Mouse (Mus musculus): ENCODE measurements around the gene Tenm2. TPM values are rescaled to one million over a fixed set of nuclear protein-coding genes. Genes with fewer than 3 reads are reported as not detected.

Gene Tenm2
- polyA plus RNA-seq, 1 experiment from 2014 or later = 0.23 TPM

- Histone ChIP-seq H3K36me3 (no peaks in the 10 kb centered on the region), H3K27me3 (replicated peaks) (peaks cover 38% of the 10 kb centered on the region), H3K4me3 (no peak overlapping the region), H3K27ac (no peak overlapping the region), H3K4me1 (peaks cover 4% of the 10 kb centered on the region; the same call in 1 of the 2 replicates), H3K4me2 (no peak overlapping the region), H3K9ac (no peak overlapping the region), H3K9me3 (replicated peaks) (no peaks in the 10 kb centered on the region)
- ATAC-seq = no peak
- 47% methylated on average over 7 of the region's 7 CpGs for WGBS (ENCODE audit: insufficient replicate concordance)
These were observed 1262.6 kb downstream of the Tenm2 start for GRCm38 (mm10) chr11:35973135-35973534.

DNA sequence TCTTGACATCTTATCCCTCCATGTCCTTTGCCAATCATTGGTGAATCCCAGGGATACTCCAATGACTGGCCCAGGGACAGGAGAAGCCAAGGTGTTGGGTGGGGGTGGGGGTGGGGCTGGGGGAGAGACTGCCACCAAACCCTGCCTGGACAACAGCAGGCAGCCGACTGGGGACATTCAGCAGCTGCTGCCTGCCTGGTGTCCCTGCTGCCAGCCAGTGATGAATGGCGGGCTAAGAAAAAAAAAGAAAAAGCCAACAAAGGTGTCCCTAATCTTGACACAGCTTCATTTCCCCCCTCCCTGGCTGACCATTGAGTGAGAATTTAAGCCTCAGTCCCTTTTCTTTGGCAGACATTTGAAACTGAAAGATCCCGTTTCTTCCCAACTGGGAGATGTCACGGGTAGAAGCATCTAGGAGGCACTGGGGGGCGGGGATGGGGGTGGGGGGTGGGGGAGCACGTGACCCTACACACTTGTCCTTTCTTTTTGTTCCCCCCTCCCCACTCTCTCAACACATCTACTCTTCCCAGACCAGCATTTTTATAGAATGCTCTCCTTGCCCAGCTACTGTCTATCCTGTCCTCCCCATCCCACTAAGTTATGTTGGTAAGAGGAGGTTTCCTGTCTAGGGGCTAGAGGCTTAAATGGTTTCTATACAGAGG, 1263.4 kb downstream of the Tenm2 start:
- no peak overlapping the region for H3K4me2 ChIP-seq
- H3K27me3 ChIP-seq (replicated peaks) = peaks cover 31% of the 10 kb centered on the region
- H3K4me1 ChIP-seq = peaks cover 4% of the 10 kb centered on the region; the same call in 1 of the 2 replicates
- no peak overlapping the region for H3K9ac ChIP-seq
- H3K27ac ChIP-seq = no peak overlapping the region
- no peak overlapping the region for H3K4me3 ChIP-seq
- no peak for ATAC-seq
- H3K36me3 ChIP-seq = no peaks in the 10 kb centered on the region
- H3K9me3 ChIP-seq (replicated peaks) = no peaks in the 10 kb centered on the region
- 23% methylated on average over 6 of the region's 6 CpGs for WGBS (ENCODE audit: insufficient replicate concordance)

DNA sequence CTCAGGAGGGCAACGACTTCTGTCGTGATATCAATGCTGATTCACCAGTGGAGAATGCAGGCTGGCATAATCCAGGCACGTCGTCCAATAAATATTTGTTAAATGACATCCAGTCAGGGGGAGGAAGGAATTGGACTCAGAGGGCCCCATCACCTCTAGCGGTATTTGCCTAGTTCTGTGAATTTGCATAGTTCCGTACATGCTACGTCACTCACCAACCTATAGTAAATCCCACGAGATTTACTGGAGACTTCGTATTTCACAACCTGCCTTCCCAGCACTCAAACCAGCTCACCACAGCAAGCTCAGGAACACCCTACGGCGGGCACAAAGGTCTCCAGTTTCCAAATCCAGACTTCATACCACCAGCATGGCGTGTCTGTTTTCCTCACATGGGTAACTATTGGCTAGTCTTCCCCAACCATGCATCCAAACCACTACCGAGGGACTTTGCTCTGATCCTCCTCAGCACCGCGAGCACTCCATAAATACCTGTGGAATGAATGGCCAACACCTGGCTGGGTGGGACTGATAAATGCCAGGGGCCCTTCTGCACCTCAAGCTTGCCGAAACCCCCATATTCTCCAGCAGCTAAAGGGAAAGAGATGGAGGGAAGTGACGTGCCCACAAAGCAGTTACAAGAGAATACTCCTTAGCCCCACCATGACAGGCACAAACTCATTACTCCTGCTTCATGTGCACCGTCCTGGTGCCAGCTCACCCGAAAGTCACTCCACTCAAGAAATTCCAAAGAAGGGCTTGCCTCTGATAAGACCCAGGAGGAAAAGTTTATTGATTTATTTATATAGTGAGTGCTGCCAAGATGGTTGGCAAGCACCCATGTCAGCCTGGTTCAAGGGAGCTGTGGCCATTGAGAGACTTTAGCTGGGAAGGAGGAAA, 1264.7 kb downstream of the Tenm2 start:
- H3K4me3 ChIP-seq = no peak overlapping the region
- H3K4me2 ChIP-seq = no peak overlapping the region
- H3K9me3 ChIP-seq (replicated peaks) = no peaks in the 10 kb centered on the region
- no peaks in the 10 kb centered on the region for H3K36me3 ChIP-seq
- H3K27me3 ChIP-seq (replicated peaks) = peaks cover 19% of the 10 kb centered on the region; the same call in 1 of the 2 replicates
- ATAC-seq = no peak
- no peak overlapping the region for H3K27ac ChIP-seq
- H3K9ac ChIP-seq = no peak overlapping the region
- WGBS (ENCODE audit: insufficient replicate concordance) = 65% methylated on average over 19 of the region's 19 CpGs
- H3K4me1 ChIP-seq = no peaks in the 10 kb centered on the region

- ATAC-seq = no peak
- H3K4me2 ChIP-seq = no peak overlapping the region
- no peaks in the 10 kb centered on the region for H3K9me3 ChIP-seq (replicated peaks)
- H3K36me3 ChIP-seq = no peaks in the 10 kb centered on the region
- no peak overlapping the region for H3K27ac ChIP-seq
- peaks cover 15% of the 10 kb centered on the region; the same call in 1 of the 2 replicates for H3K27me3 ChIP-seq (replicated peaks)
- H3K4me1 ChIP-seq = peaks cover 7% of the 10 kb centered on the region; the same call in 1 of the 2 replicates
- H3K4me3 ChIP-seq = no peak overlapping the region
- WGBS (ENCODE audit: insufficient replicate concordance) = 82% methylated on average over 10 of the region's 10 CpGs
- H3K9ac ChIP-seq = no peak overlapping the region
These were observed 1267.5 kb downstream of the Tenm2 start for GRCm38 (mm10) chr11:35968291-35968690.

- Histone ChIP-seq H3K9me3 (replicated peaks) (no peaks in the 10 kb centered on the region), H3K27me3 (replicated peaks) (no peaks in the 10 kb centered on the region), H3K9ac (no peak overlapping the region), H3K4me3 (no peak overlapping the region), H3K27ac (no peak overlapping the region), H3K4me1 (peaks cover 7% of the 10 kb centered on the region; the same call in 1 of the 2 replicates), H3K4me2 (no peak overlapping the region), H3K36me3 (no peaks in the 10 kb centered on the region)
- ATAC-seq = no peak
- WGBS (ENCODE audit: insufficient replicate concordance) = 68% methylated on average over 9 of the region's 9 CpGs
These were observed 1271.7 kb downstream of the Tenm2 start for GRCm38 (mm10) chr11:35963981-35964549.

GRCm38 (mm10) chr11:35963554-35963953, 1272.2 kb downstream of the Tenm2 start:
- 38% methylated on average over 2 of the region's 2 CpGs for WGBS (ENCODE audit: insufficient replicate concordance)
- no peak overlapping the region for H3K4me3 ChIP-seq
- H3K27ac ChIP-seq = no peak overlapping the region
- no peak overlapping the region for H3K9ac ChIP-seq
- no peaks in the 10 kb centered on the region for H3K27me3 ChIP-seq (replicated peaks)
- H3K9me3 ChIP-seq (replicated peaks) = no peaks in the 10 kb centered on the region
- no peak for ATAC-seq
- H3K4me2 ChIP-seq = no peak overlapping the region
- no peaks in the 10 kb centered on the region for H3K36me3 ChIP-seq
- H3K4me1 ChIP-seq = peaks cover 7% of the 10 kb centered on the region; the same call in 1 of the 2 replicates

DNA sequence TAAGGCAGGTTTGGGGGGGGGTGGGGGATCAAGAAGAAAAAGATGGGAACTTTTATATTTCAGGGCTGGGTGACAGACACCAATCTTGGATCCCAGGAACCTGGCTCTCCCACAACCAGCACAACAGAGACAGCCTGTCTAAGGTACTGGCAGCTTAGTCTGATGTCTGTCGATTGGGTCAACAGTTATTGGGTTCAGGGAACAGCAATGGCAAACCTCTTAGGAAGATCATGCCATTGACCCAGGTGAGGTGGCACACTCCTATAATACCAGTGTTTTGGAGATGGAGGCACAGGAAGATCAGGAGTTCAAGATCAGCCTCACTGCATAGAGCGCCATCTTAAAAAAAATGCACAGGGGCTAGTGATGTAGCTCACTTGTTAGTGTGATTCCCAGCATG, 1273.3 kb downstream of the Tenm2 start:
- H3K4me3 ChIP-seq = no peak overlapping the region
- H3K36me3 ChIP-seq = no peaks in the 10 kb centered on the region
- peaks cover 7% of the 10 kb centered on the region; the same call in 1 of the 2 replicates for H3K4me1 ChIP-seq
- no peak overlapping the region for H3K27ac ChIP-seq
- 71% methylated on average over 2 of the region's 2 CpGs for WGBS (ENCODE audit: insufficient replicate concordance)
- H3K9ac ChIP-seq = no peak overlapping the region
- H3K9me3 ChIP-seq (replicated peaks) = no peaks in the 10 kb centered on the region
- no peak overlapping the region for H3K4me2 ChIP-seq
- no peaks in the 10 kb centered on the region for H3K27me3 ChIP-seq (replicated peaks)
- ATAC-seq = no peak

GRCm38 (mm10) chr11:35959270-35959669, 1276.5 kb downstream of the Tenm2 start:
- Histone ChIP-seq H3K36me3 (no peaks in the 10 kb centered on the region), H3K9me3 (replicated peaks) (no peaks in the 10 kb centered on the region), H3K27ac (no peak overlapping the region), H3K4me1 (peaks cover 10% of the 10 kb centered on the region; the same call in 1 of the 2 replicates), H3K4me3 (no peak overlapping the region), H3K27me3 (replicated peaks) (no peaks in the 10 kb centered on the region), H3K9ac (no peak overlapping the region), H3K4me2 (no peak overlapping the region)
- 58% methylated on average over 3 of the region's 3 CpGs for WGBS (ENCODE audit: insufficient replicate concordance)
- no peak for ATAC-seq

Data from liver, embryonic 12.5 days (tissue).